Mouse (Mus musculus) limb, embryonic 15.5 days (tissue): Measurements from ENCODE around the gene Gm7534. TPM values are rescaled to one million over a fixed set of nuclear protein-coding genes. Genes with fewer than 3 reads are reported as not detected.
"Not testable (repeated sequence)": the region's sequence is repeated elsewhere in the genome, so short reads cannot be mapped to it uniquely, and the experiment has no call there.

Experiments
- ATAC-seq: fragments of 200-750 bp; cut with Nextera tagmentation; 2 replicates; pipeline ENCODE4 v1.8.0; 2017; ENCODE audit warnings: low read depth, moderate TSS enrichment; ENCODE audit not compliant: insufficient number of reproducible peaks, low FRiP score, low TSS enrichment
- H3K27ac ChIP-seq: fragments of 300-500 bp; sonication (generic); 2 replicates; pipeline ENCODE4 v1.5.1; 2015; ENCODE audit warnings: moderate library complexity, mild to moderate bottlenecking, inconsistent platforms
- H3K27me3 ChIP-seq: fragments of 300-500 bp; sonication (generic); 2 replicates; pipeline ENCODE4 v1.6.1; 2015; ENCODE audit warnings: inconsistent platforms
- H3K36me3 ChIP-seq: fragments of 300-500 bp; sonication (generic); 2 replicates; pipeline ENCODE4 v1.6.1; 2015; ENCODE audit warnings: inconsistent platforms
- H3K4me1 ChIP-seq: fragments of 300-500 bp; sonication (generic); 2 replicates; pipeline ENCODE4 v1.6.1; 2015; ENCODE audit warnings: inconsistent platforms
- H3K4me2 ChIP-seq: fragments of 300-500 bp; sonication (generic); 2 replicates; pipeline ENCODE4 v1.6.1; 2015; ENCODE audit warnings: mild to moderate bottlenecking, inconsistent platforms
- H3K4me3 ChIP-seq: fragments of 300-500 bp; sonication (generic); 2 replicates; pipeline ENCODE4 v1.5.1; 2015; ENCODE audit warnings: mild to moderate bottlenecking, inconsistent platforms
- H3K9ac ChIP-seq: fragments of 300-500 bp; sonication (generic); 2 replicates; pipeline ENCODE4 v1.6.1; 2015; ENCODE audit warnings: inconsistent platforms
- H3K9me3 ChIP-seq: fragments of 300-500 bp; sonication (generic); 2 replicates; pipeline ENCODE4 v1.6.1; 2016; ENCODE audit warnings: inconsistent platforms
- WGBS: fragments of 180-500 bp; shearing (Covaris S2); methylation state at CpG from one replicate; pipeline ENCODE4 v1.1.7; 2015; 5-methylcytosine and 5-hydroxymethylcytosine counted together
- polyA plus RNA-seq: library from polyadenylated mRNA; unstranded; fragments of >200 nt; fragmentation: Nextera tagmentation; extraction: Ambion mirVana; gene quantifications from 2 replicates; pipeline ENCODE4 v1.2.1, GENCODE M21; 2015

Gm7534 gene
- polyA plus RNA-seq, 1 experiment from 2014 or later = not detected

DNA sequence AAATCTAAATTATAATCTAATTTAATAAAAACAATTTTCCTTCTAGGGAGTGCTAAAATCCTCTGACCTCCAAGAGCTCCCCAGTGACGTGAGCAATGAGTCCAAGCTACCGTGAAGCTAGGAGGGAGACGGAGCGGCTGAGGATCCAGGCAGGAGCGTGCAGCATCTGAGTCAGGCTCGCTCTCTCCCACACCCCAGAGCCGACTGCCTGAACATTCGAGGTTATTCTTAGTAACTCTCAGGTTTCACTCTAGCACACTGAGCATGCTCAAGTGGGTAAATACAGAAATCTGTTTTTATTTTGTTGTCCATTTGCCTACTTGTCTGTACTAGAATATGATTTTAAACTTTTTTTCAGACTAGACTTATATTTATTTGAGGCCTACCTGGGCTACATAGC, 46.1 kb downstream of the Gm7534 start:
- ATAC-seq = no peak
- no peaks in the 10 kb centered on the region for H3K27me3 ChIP-seq
- no peak overlapping the region for H3K27ac ChIP-seq
- H3K9me3 ChIP-seq = no peaks in the 10 kb centered on the region
- H3K4me2 ChIP-seq = no peak overlapping the region
- 38% methylated on average over 8 of the region's 8 CpGs for WGBS
- no peak overlapping the region for H3K9ac ChIP-seq
- H3K4me1 ChIP-seq = no peaks in the 10 kb centered on the region
- no peak overlapping the region for H3K4me3 ChIP-seq
- peaks cover 24% of the 10 kb centered on the region for H3K36me3 ChIP-seq

DNA sequence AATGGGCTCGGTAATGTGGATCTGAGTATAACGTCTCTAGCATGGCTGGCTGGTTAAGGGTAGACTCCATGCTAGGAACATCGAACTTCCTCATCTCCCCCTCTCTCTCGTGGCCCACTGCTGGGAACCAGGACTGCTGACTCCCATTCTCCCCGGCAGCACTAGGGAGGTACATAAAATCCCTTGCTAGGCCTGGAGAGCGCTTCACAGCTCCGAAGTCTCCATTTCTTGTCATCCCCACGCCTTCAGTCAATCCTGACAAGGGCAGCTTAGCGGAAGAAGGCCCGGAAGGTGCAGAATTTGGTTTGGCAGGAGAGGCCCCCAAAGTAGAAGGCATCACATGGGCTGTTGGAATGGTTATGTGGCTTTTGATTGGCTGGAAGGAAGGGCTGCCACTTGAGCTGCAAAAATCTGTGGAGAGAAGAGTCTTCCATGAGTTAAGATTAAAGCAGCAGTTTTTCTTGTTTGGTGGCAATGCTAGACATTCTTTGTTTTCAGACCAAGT, 46.8 kb downstream of the Gm7534 start:
- Histone ChIP-seq H3K9me3 (no peaks in the 10 kb centered on the region), H3K27ac (no peak overlapping the region), H3K36me3 (peaks cover 32% of the 10 kb centered on the region), H3K9ac (no peak overlapping the region), H3K27me3 (no peaks in the 10 kb centered on the region), H3K4me2 (no peak overlapping the region), H3K4me1 (no peaks in the 10 kb centered on the region), H3K4me3 (no peak overlapping the region)
- WGBS = 89% methylated on average over 10 of the region's 10 CpGs
- ATAC-seq = no peak

DNA sequence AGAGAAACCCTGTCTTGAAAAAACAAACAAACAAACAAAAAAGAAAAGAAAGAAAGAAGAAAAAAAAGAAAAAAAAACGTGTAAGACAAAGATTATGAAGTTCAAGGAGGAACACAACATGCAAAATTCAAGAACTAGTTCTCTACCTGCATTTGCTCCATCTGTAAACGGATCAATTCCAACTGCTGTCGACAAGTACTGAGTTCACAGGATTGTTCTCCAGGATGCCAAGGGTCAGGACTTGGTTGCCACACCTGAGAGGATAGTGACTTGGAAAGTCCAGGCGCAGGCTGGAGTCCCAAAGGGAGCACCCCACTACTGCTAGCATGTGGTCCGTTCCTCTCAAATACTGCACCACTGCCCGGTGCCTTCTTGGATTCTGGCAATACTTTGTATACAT, 47.3 kb downstream of the Gm7534 start:
- Histone ChIP-seq H3K9ac (no peak overlapping the region), H3K27ac (no peak overlapping the region), H3K27me3 (no peaks in the 10 kb centered on the region), H3K4me1 (no peaks in the 10 kb centered on the region), H3K9me3 (no peaks in the 10 kb centered on the region), H3K4me3 (no peak overlapping the region), H3K4me2 (no peak overlapping the region), H3K36me3 (peaks cover 35% of the 10 kb centered on the region)
- WGBS = 92% methylated on average over 6 of the region's 6 CpGs
- no peak for ATAC-seq

DNA sequence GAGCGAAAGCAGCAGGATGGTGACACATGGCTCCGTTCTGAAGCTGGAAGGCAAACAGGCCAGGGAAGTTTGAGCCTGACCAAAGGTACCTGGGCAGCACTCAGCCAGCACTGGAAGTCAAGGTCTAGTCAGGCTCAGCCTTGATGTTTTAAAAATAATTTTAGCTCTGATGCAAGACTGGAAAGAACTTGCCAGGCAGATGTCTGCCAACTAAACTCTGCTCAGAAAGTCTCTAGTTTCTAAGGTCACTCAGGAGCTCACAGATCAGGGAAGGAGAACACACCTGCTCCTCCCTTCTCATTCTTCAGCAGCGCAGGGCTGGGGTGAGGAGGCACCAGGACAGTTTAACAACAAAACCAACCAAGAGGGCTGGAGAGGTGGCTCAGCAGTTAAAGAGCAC, 48.5 kb downstream of the Gm7534 start:
- H3K9ac ChIP-seq = no peak overlapping the region
- no peak overlapping the region for H3K4me3 ChIP-seq
- H3K4me1 ChIP-seq = no peaks in the 10 kb centered on the region
- no peak for ATAC-seq
- H3K9me3 ChIP-seq = no peaks in the 10 kb centered on the region
- no peak overlapping the region for H3K27ac ChIP-seq
- peaks cover 40% of the 10 kb centered on the region for H3K36me3 ChIP-seq
- WGBS = 94% methylated on average over 3 of the region's 3 CpGs
- H3K4me2 ChIP-seq = no peak overlapping the region
- H3K27me3 ChIP-seq = no peaks in the 10 kb centered on the region

DNA sequence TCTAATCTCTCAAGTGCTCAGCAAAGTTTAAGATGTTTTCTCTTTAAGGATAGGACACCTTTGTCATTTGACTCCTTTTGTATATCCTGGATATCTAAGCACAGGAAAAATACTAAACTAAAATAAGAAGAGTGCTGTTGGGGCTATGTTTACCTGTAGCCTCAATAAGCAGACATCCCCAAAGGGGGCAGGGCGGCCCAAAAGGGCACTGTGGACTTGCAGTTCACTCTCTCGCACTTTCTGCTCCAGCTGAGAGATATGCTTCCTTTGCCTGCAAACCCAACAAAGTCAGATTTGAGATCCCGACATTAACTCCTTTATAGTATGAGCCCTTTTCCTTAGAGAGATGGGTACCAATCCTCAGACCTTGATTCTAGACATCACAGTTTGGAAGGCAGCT, 49.1 kb downstream of the Gm7534 start:
- Histone ChIP-seq H3K4me2 (no peak overlapping the region), H3K9me3 (no peaks in the 10 kb centered on the region), H3K36me3 (peaks cover 43% of the 10 kb centered on the region), H3K27ac (no peak overlapping the region), H3K27me3 (no peaks in the 10 kb centered on the region), H3K4me3 (no peak overlapping the region), H3K9ac (no peak overlapping the region), H3K4me1 (no peaks in the 10 kb centered on the region)
- WGBS = 89% methylated on average over 3 of the region's 3 CpGs
- ATAC-seq = no peak

GRCm38 (mm10) chr4:134152112-134152511, 50.7 kb downstream of the Gm7534 start:
- no peaks in the 10 kb centered on the region for H3K9me3 ChIP-seq
- H3K27ac ChIP-seq = no peak overlapping the region
- H3K36me3 ChIP-seq = peaks cover 58% of the 10 kb centered on the region
- WGBS = 85% methylated on average over 3 of the region's 3 CpGs
- no peak overlapping the region for H3K4me2 ChIP-seq
- H3K27me3 ChIP-seq = no peaks in the 10 kb centered on the region
- no peak overlapping the region for H3K9ac ChIP-seq
- no peak for ATAC-seq
- H3K4me1 ChIP-seq = no peaks in the 10 kb centered on the region
- H3K4me3 ChIP-seq = no peak overlapping the region

GRCm38 (mm10) chr4:134149389-134149788, 53.4 kb downstream of the Gm7534 start:
- H3K4me2 ChIP-seq = no peak overlapping the region
- peaks cover 60% of the 10 kb centered on the region for H3K36me3 ChIP-seq
- no peak overlapping the region for H3K4me3 ChIP-seq
- no peaks in the 10 kb centered on the region for H3K27me3 ChIP-seq
- WGBS = 91% methylated on average over 4 of the region's 4 CpGs
- H3K27ac ChIP-seq = no peak overlapping the region
- ATAC-seq = no peak
- no peaks in the 10 kb centered on the region for H3K4me1 ChIP-seq
- no peaks in the 10 kb centered on the region for H3K9me3 ChIP-seq
- no peak overlapping the region for H3K9ac ChIP-seq

GRCm38 (mm10) chr4:134144297-134144696, 58.5 kb downstream of the Gm7534 start:
- not testable (repeated sequence) for H3K9ac ChIP-seq, H3K4me3 ChIP-seq, H3K27me3 ChIP-seq, H3K27ac ChIP-seq, H3K4me2 ChIP-seq, H3K9me3 ChIP-seq, H3K4me1 ChIP-seq, ATAC-seq
- WGBS = 95% methylated on average over 5 of the region's 5 CpGs
- H3K36me3 ChIP-seq = peaks cover 28% of the 10 kb centered on the region

Other genes with a start within 250 kb of the Gm7534 start
- gene Hmgn2, start 234.4 kb downstream of the Gm7534 start, polyA plus RNA-seq = 1,764 and 1,770 TPM in 2 replicates
- gene Dhdds, start 202.1 kb downstream of the Gm7534 start, polyA plus RNA-seq = 41.9 and 46.0 TPM in 2 replicates
- 0.17 TPM in 1 of 2 replicates, not detected in the other for gene Lin28a, start 184.2 kb downstream of the Gm7534 start, polyA plus RNA-seq
- not detected in 2 replicates for gene Zfp683, start 149.2 kb downstream of the Gm7534 start, polyA plus RNA-seq
- gene Crybg2, start 142.2 kb downstream of the Gm7534 start, polyA plus RNA-seq = 17.3 and 17.5 TPM in 2 replicates
- 15.9 and 20.1 TPM in 2 replicates for gene Cd52, start 107.9 kb downstream of the Gm7534 start, polyA plus RNA-seq
- gene Ubxn11, start 100.4 kb downstream of the Gm7534 start, polyA plus RNA-seq = 10.7 and 13.3 TPM in 2 replicates
- gene Sh3bgrl3, start 74.2 kb downstream of the Gm7534 start, polyA plus RNA-seq = 476 and 496 TPM in 2 replicates
- gene Cep85, start 15.9 kb downstream of the Gm7534 start, polyA plus RNA-seq = 43.5 and 46.6 TPM in 2 replicates
- gene Catsper4, start 24.4 kb upstream of the Gm7534 start, polyA plus RNA-seq = 0.29 TPM in 1 of 2 replicates, not detected in the other
- gene Cnksr1, start 35.4 kb upstream of the Gm7534 start, polyA plus RNA-seq = 3.6 and 3.9 TPM in 2 replicates
- gene E130218I03Rik, start 40.7 kb upstream of the Gm7534 start, polyA plus RNA-seq = 0.22 TPM in 1 of 2 replicates, not detected in the other
- gene Zfp593, start 42.6 kb upstream of the Gm7534 start, polyA plus RNA-seq = 14.3 and 15.8 TPM in 2 replicates
- not detected in 2 replicates for gene Gm30191, start 43.9 kb upstream of the Gm7534 start, polyA plus RNA-seq
- 5.8 and 7.8 TPM in 2 replicates for gene Grrp1, start 51.1 kb upstream of the Gm7534 start, polyA plus RNA-seq
- 19.7 and 20.2 TPM in 2 replicates for gene Pdik1l, start 84.9 kb upstream of the Gm7534 start, polyA plus RNA-seq
- 3.2 and 8.0 TPM in 2 replicates for gene Trim63, start 112.1 kb upstream of the Gm7534 start, polyA plus RNA-seq
- gene Slc30a2, start 140.2 kb upstream of the Gm7534 start, polyA plus RNA-seq = 1.3 and 2.6 TPM in 2 replicates
- 6.4 and 7.8 TPM in 2 replicates for gene Extl1, start 180.8 kb upstream of the Gm7534 start, polyA plus RNA-seq
- gene Pafah2, start 193.3 kb upstream of the Gm7534 start, polyA plus RNA-seq = 20.7 and 20.8 TPM in 2 replicates